Comparison of ENCODE assay signal across 9 mouse cellular contexts in genomic region chr12:79796823-79797821, GRCm38 (mm10).
DNase-seq lines count a peak whose midpoint lies in the region; ATAC-seq and TF ChIP-seq lines count a peak whose summit lies in the region.
"Had no signal": no experiment of that assay in that cellular context is flagged by ENCODE, and none has a peak within 500 bp of the region (broad histone marks: within the 10 kb centered on the region; RNA-seq: fewer than 3 reads in every experiment).

No protein-coding gene starts in this region.

- no peaks in the 10 kb centered on the region for H3K9me3 ChIP-seq in forebrain, embryonic 10.5 days
- no peaks in the 10 kb centered on the region for H3K9me3 ChIP-seq in forebrain, embryonic 13.5 days (replicated peaks)
- H3K9me3 ChIP-seq in liver, embryonic 11.5 days (ENCODE audit: control insufficient read depth, low read length), result no peaks in the 10 kb centered on the region
- H3K9me3 ChIP-seq in liver, embryonic 12.5 days (replicated peaks), result no peaks in the 10 kb centered on the region
- no peaks in the 10 kb centered on the region for H3K9me3 ChIP-seq in heart, embryonic 16.5 days (replicated peaks; ENCODE audit: control insufficient read depth, low read length)

- no peak overlapping the region for H3K9ac ChIP-seq in forebrain, embryonic 13.5 days
- no peak overlapping the region for H3K9ac ChIP-seq in liver, embryonic 11.5 days (ENCODE audit: low read depth, low read length)
- no peak overlapping the region for H3K9ac ChIP-seq in liver, embryonic 12.5 days
- no peak overlapping the region for H3K9ac ChIP-seq in heart, embryonic 16.5 days (ENCODE audit: low read length)

- no peak for TF ChIP-seq CTCF in cerebellum, adult 2 months (IDR thresholded peaks at IDR 0.05; ENCODE audit: borderline replicate concordance, insufficient read depth, low read depth, low read length)

- H3K4me1 ChIP-seq in forebrain, embryonic 10.5 days, result peaks cover 38% of the 10 kb centered on the region
- H3K4me1 ChIP-seq in forebrain, embryonic 13.5 days, result 0 out of 2 replicates have a peak, but pooled peaks cover 4% of the 10 kb centered on the region
- no peaks in the 10 kb centered on the region; the same call in 1 of the 2 replicates for H3K4me1 ChIP-seq in liver, embryonic 11.5 days (replicated peaks; ENCODE audit: control insufficient read depth, insufficient read depth, low read length)
- H3K4me1 ChIP-seq in liver, embryonic 12.5 days, result peaks cover 9% of the 10 kb centered on the region; the same call in 1 of the 2 replicates
- H3K4me1 ChIP-seq in heart, embryonic 16.5 days (ENCODE audit: control insufficient read depth, insufficient read depth, low read length), result peaks cover 13% of the 10 kb centered on the region
- no peaks in the 10 kb centered on the region for H3K4me1 ChIP-seq in cerebellum, adult 2 months (ENCODE audit: control insufficient read depth, insufficient read depth, low read length)

- H3K36me3 ChIP-seq in forebrain, embryonic 10.5 days (replicated peaks), result no peaks in the 10 kb centered on the region
- H3K36me3 ChIP-seq in forebrain, embryonic 13.5 days (ENCODE audit: poor library complexity, severe bottlenecking), result no peaks in the 10 kb centered on the region
- no peaks in the 10 kb centered on the region for H3K36me3 ChIP-seq in liver, embryonic 11.5 days (ENCODE audit: control insufficient read depth, insufficient read depth, low read length)
- H3K36me3 ChIP-seq in liver, embryonic 12.5 days, result no peaks in the 10 kb centered on the region
- no peaks in the 10 kb centered on the region for H3K36me3 ChIP-seq in heart, embryonic 16.5 days (ENCODE audit: control insufficient read depth, insufficient read depth)
- no peaks in the 10 kb centered on the region for H3K36me3 ChIP-seq in macrophage (ENCODE audit: inconsistent target)

- H3K4me3 ChIP-seq in forebrain, embryonic 10.5 days, result no peak overlapping the region
- no peak overlapping the region for H3K4me3 ChIP-seq in forebrain, embryonic 13.5 days
- no peak overlapping the region for H3K4me3 ChIP-seq in liver, embryonic 11.5 days (ENCODE audit: low read depth, low read length)
- no peak overlapping the region for H3K4me3 ChIP-seq in liver, embryonic 12.5 days
- H3K4me3 ChIP-seq in heart, embryonic 16.5 days (ENCODE audit: low read length), result no peak overlapping the region
- H3K4me3 ChIP-seq in macrophage (ENCODE audit: inconsistent target), result no peak overlapping the region
- no peak overlapping the region for H3K4me3 ChIP-seq in cerebellum, adult 2 months (replicated peaks; ENCODE audit: insufficient read depth, low read depth, low read length)

- peaks cover 16% of the 10 kb centered on the region; the same call in 1 of the 2 replicates for H3K27me3 ChIP-seq in forebrain, embryonic 10.5 days (ENCODE audit: poor library complexity, severe bottlenecking)
- H3K27me3 ChIP-seq in forebrain, embryonic 13.5 days, result 0 out of 2 replicates have a peak, but pooled peaks cover 3% of the 10 kb centered on the region
- H3K27me3 ChIP-seq in liver, embryonic 11.5 days (replicated peaks; ENCODE audit: control insufficient read depth, insufficient read depth, low read length), result no peaks in the 10 kb centered on the region
- H3K27me3 ChIP-seq in liver, embryonic 12.5 days (replicated peaks), result no peaks in the 10 kb centered on the region
- no peaks in the 10 kb centered on the region for H3K27me3 ChIP-seq in heart, embryonic 16.5 days (ENCODE audit: control insufficient read depth, insufficient read depth, low read length)
- no peaks in the 10 kb centered on the region for H3K27me3 ChIP-seq in cerebellum, adult 2 months (ENCODE audit: control insufficient read depth, insufficient read depth, low read length)

- H3K4me2 ChIP-seq in forebrain, embryonic 13.5 days, result no peak overlapping the region
- no peak overlapping the region for H3K4me2 ChIP-seq in liver, embryonic 11.5 days
- no peak overlapping the region for H3K4me2 ChIP-seq in liver, embryonic 12.5 days
- no peak overlapping the region for H3K4me2 ChIP-seq in heart, embryonic 16.5 days (ENCODE audit: low read depth, low read length)

- TF ChIP-seq POLR2A in cerebellum, adult 2 months (IDR thresholded peaks at IDR 0.05; ENCODE audit: borderline replicate concordance, insufficient read depth, low read length), result no peak

- no peaks in the 10 kb centered on the region for H3K79me2 ChIP-seq in macrophage (ENCODE audit: inconsistent target)

- WGBS in forebrain, embryonic 10.5 days, result 81% methylated on average over 18 of the region's 18 CpGs
- 77% methylated on average over 18 of the region's 18 CpGs for WGBS in forebrain, embryonic 13.5 days
- 62% methylated on average over 18 of the region's 18 CpGs for WGBS in liver, embryonic 11.5 days
- WGBS in liver, embryonic 12.5 days (ENCODE audit: insufficient replicate concordance), result 47% methylated on average over 18 of the region's 18 CpGs
- WGBS in heart, embryonic 16.5 days, result 70% methylated on average over 18 of the region's 18 CpGs
- WGBS in macrophage (ENCODE audit: missing documents), result 57% methylated on average over 17 of the region's 18 CpGs
- 71% methylated on average over 18 of the region's 18 CpGs for WGBS in cerebellum, adult 2 months

- H3K27ac ChIP-seq in forebrain, embryonic 10.5 days, result peak overlapping the region; percentile 74
- no peak overlapping the region for H3K27ac ChIP-seq in forebrain, embryonic 13.5 days
- peak overlapping the region; percentile 6 for H3K27ac ChIP-seq in liver, embryonic 11.5 days (ENCODE audit: low read depth, low read length)
- no peak overlapping the region for H3K27ac ChIP-seq in liver, embryonic 12.5 days
- H3K27ac ChIP-seq in heart, embryonic 16.5 days (ENCODE audit: low read length), result peak overlapping the region; percentile 34
- H3K27ac ChIP-seq in macrophage, result peak overlapping the region; percentile 32; the same call in 1 of the 2 replicates
- H3K27ac ChIP-seq in cerebellum, adult 2 months (ENCODE audit: insufficient read depth, low read length), result no peak overlapping the region

- no peak for DNase-seq in forebrain, embryonic 10.5 days (ENCODE audit: extremely low spot score, low spot score)
- no peak for DNase-seq in liver, embryonic 11.5 days (ENCODE audit: low spot score)
- DNase-seq in cerebellum, adult 2 months, result no peak
- no peak for DNase-seq in spleen, postnatal 10 days (ENCODE audit: low spot score in 2 of 2)
- DNase-seq: cerebellum, adult 8-10 months had no signal

- no peak for ATAC-seq in forebrain, embryonic 13.5 days
- no peak for ATAC-seq in liver, embryonic 11.5 days (replicated peaks; ENCODE audit: low FRiP score)
- no peak for ATAC-seq in liver, embryonic 12.5 days
- peak; percentile 42; the same call in 1 of the 2 replicates for ATAC-seq in heart, embryonic 16.5 days (replicated peaks; ENCODE audit: extremely low read depth, insufficient read depth, low FRiP score)

Comparison
In these comparisons a context has a peak if more than half of its experiments do, and no peak if none do; other contexts are left out.
1. H3K27ac ChIP-seq: peak in forebrain, embryonic 10.5 days (single experiment), liver, embryonic 11.5 days (single experiment), heart, embryonic 16.5 days (single experiment) and macrophage (single experiment); none in forebrain, embryonic 13.5 days (single experiment), liver, embryonic 12.5 days (single experiment) and cerebellum, adult 2 months (single experiment).